Mouse (Mus musculus) ES-E14 (cell line): ENCODE data around the gene H2afy. TPM values are rescaled to one million over a fixed set of nuclear protein-coding genes. Genes with fewer than 3 reads are reported as not detected.

Experiments used
- DNase-seq: peaks from one replicate; pipeline ENCODE4 v3.0.0-alpha.2; 2013; ENCODE audit warnings: low read depth, low spot score
- H3K27ac ChIP-seq: 2 replicates; pipeline ENCODE4 v1.5.1; 2012; ENCODE audit warnings: low read depth, mild to moderate bottlenecking, low read length, moderate library complexity, mixed read lengths; ENCODE audit not compliant: poor library complexity, insufficient read depth, severe bottlenecking
- H3K36me3 ChIP-seq: 2 replicates; pipeline ENCODE4 v1.6.1; 2012; ENCODE audit warnings: mild to moderate bottlenecking, low read length, moderate library complexity, mixed read lengths; ENCODE audit not compliant: control insufficient read depth, poor library complexity, insufficient read depth, severe bottlenecking
- H3K4me1 ChIP-seq, 2 experiments: fragments of 150-350 bp in 1 of 2; sonication (generic) in 1 of 2; 2 replicates each; pipeline ENCODE4 v1.6.1; 2012; ENCODE audit warnings: low read length in 2 of 2, mild to moderate bottlenecking in 1 of 2, mixed read lengths in 1 of 2; ENCODE audit not compliant: control insufficient read depth in 2 of 2, insufficient read depth in 2 of 2, poor library complexity in 1 of 2
- H3K4me3 ChIP-seq, 2 experiments: fragments of 150-350 bp in 1 of 2; sonication (generic) in 1 of 2; 2 replicates each; pipeline ENCODE4 v1.5.1; 2012; ENCODE audit warnings: low read length in 2 of 2, low read depth in 1 of 2, mild to moderate bottlenecking in 1 of 2, mixed read lengths in 1 of 2; ENCODE audit not compliant: insufficient read depth in 1 of 2, poor library complexity in 1 of 2, severe bottlenecking in 1 of 2
- H3K9ac ChIP-seq: 2 replicates; pipeline ENCODE4 v1.6.1; 2012; ENCODE audit warnings: low read depth, mild to moderate bottlenecking, low read length, mixed read lengths; ENCODE audit not compliant: poor library complexity, insufficient read depth, severe bottlenecking
- H3K9me3 ChIP-seq: fragments of 150-350 bp; sonication (generic); 2 replicates; pipeline ENCODE4 v1.6.1; 2012; ENCODE audit warnings: low read depth, mild to moderate bottlenecking, low read length; ENCODE audit not compliant: control insufficient read depth, insufficient read depth
- CHD2 ChIP-seq: IDR thresholded peaks from 2 replicates; pipeline ENCODE4 v1.6.1; 2014; ENCODE audit warnings: mild to moderate bottlenecking, low read depth, low read length, inconsistent platforms
- HCFC1 ChIP-seq: IDR thresholded peaks from 2 replicates; pipeline ENCODE4 v1.6.1; 2012; ENCODE audit warnings: low read length, inconsistent platforms, borderline replicate concordance; ENCODE audit not compliant: insufficient read depth
- MAFK ChIP-seq: IDR thresholded peaks from 2 replicates; pipeline ENCODE4 v1.6.1; 2014; ENCODE audit warnings: mild to moderate bottlenecking, low read depth, low read length, inconsistent platforms; ENCODE audit not compliant: insufficient read depth
- ZC3H11A ChIP-seq: IDR thresholded peaks from 2 replicates; pipeline ENCODE4 v1.6.1; 2012; ENCODE audit warnings: low read depth, mild to moderate bottlenecking, inconsistent platforms, low read length, borderline replicate concordance
- ZNF384 ChIP-seq: IDR thresholded peaks from 2 replicates; pipeline ENCODE4 v1.6.1; 2012; ENCODE audit warnings: low read depth, low read length, inconsistent platforms
- in situ Hi-C, 2 experiments: fragments of 600-800 bp; cut with MboI; formaldehyde crosslinking; loops; one replicate each; pipeline ENCODE4 v1.15.1; 2025; ENCODE audit warnings: low sequenced_read_pairs in 2 of 2, inconsistent platforms in 1 of 2; ENCODE audit not compliant: unreplicated experiment in 2 of 2
- total RNA-seq: library from RNA; depleted of rRNA; stranded (reverse); fragments of 300-350 nt; gene quantifications from 2 replicates; pipeline ENCODE4 v1.2.3, GENCODE M21; 2012

Gene H2afy
- total RNA-seq, 1 experiment: 67.3 TPM

- no peak overlapping the region for H3K27ac ChIP-seq
- in situ Hi-C loops: no loop called here
- peaks cover 9% of the 10 kb centered on the region; the same call in 1 of the 2 replicates for H3K36me3 ChIP-seq
- peaks cover 4 to 22% of the 10 kb centered on the region in 2 experiments; a peak in 3 of 4 replicates for H3K4me1 ChIP-seq
- no peaks in the 10 kb centered on the region for H3K9me3 ChIP-seq
- DNase-seq: no peak
- TF ChIP-seq ZC3H11A (no peak), MAFK (no peak), CHD2 (no peak), ZNF384 (no peak), HCFC1 (no peak)
- H3K9ac ChIP-seq: no peak overlapping the region
- H3K4me3 ChIP-seq: no peak overlapping the region
Observed at GRCm38 (mm10) chr13:56132326-56132936, 3.7 kb downstream of the H2afy start.

GRCm38 (mm10) chr13:56130544-56130943 is 5.6 kb downstream of the H2afy start:
- Histone ChIP-seq H3K9ac (no peak overlapping the region), H3K27ac (no peak overlapping the region), H3K4me3 (no peak overlapping the region), H3K36me3 (peaks cover 20% of the 10 kb centered on the region; the same call in 1 of the 2 replicates), H3K4me1 (peaks cover 4 to 18% of the 10 kb centered on the region in 2 experiments; a peak in 2 of 4 replicates), H3K9me3 (no peaks in the 10 kb centered on the region)
- TF ChIP-seq ZC3H11A: no peak
- no peak for TF ChIP-seq HCFC1
- TF ChIP-seq CHD2: no peak
- no peak for TF ChIP-seq MAFK
- TF ChIP-seq ZNF384: no peak
- in situ Hi-C loops: no loop called here
- no peak for DNase-seq

DNA sequence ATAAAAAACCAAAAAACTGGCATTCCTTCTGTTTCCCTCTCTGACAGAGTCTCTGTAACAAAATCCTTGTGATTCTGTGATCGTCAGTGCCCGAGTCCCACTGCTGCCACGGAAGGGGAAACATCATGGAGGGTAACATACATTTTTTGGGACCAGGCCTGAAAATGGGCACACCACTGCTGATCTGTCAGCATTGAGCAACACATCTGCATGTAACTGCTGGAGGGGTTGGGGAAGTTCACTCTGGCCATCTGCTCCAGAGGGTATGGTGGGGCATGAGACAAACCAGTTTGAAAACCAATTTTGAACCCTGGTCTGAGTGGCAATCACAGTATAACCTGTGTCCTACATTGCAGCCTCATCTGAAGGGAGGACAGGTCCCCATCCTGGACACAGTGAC is 6.6 kb downstream of the H2afy start:
- Histone ChIP-seq H3K36me3 (peaks cover 29% of the 10 kb centered on the region; the same call in 1 of the 2 replicates), H3K4me3 (no peak overlapping the region), H3K9ac (no peak overlapping the region)

GRCm38 (mm10) chr13:56129014-56129413 is 7.1 kb downstream of the H2afy start:
- Histone ChIP-seq H3K27ac (no peak overlapping the region), H3K4me3 (no peak overlapping the region), H3K9me3 (no peaks in the 10 kb centered on the region), H3K4me1 (peaks cover 3 to 18% of the 10 kb centered on the region in 2 experiments; a peak in 2 of 4 replicates), H3K36me3 (peaks cover 33% of the 10 kb centered on the region; the same call in 1 of the 2 replicates), H3K9ac (no peak overlapping the region)
- no peak for DNase-seq
- in situ Hi-C loops: no loop called here
- TF ChIP-seq ZC3H11A (no peak), MAFK (no peak), ZNF384 (no peak), CHD2 (no peak), HCFC1 (no peak)

More for the DNA sequence above, 6.6 kb downstream of the H2afy start:
- no peaks in the 10 kb centered on the region for H3K9me3 ChIP-seq
- DNase-seq: no peak
- no peak for TF ChIP-seq HCFC1
- TF ChIP-seq MAFK: no peak
- TF ChIP-seq CHD2: no peak
- no peak for TF ChIP-seq ZNF384
- TF ChIP-seq ZC3H11A: no peak
- H3K27ac ChIP-seq: no peak overlapping the region
- in situ Hi-C loops: no loop called here
- H3K4me1 ChIP-seq: peaks cover 4 to 18% of the 10 kb centered on the region in 2 experiments; a peak in 2 of 4 replicates

- H3K27ac ChIP-seq: no peak overlapping the region
- peaks cover 41% of the 10 kb centered on the region; the same call in 1 of the 2 replicates for H3K36me3 ChIP-seq
- H3K9me3 ChIP-seq: no peaks in the 10 kb centered on the region
- no peak overlapping the region for H3K4me3 ChIP-seq
- DNase-seq: no peak
- no peak overlapping the region for H3K9ac ChIP-seq
- in situ Hi-C loops: no loop called here
- TF ChIP-seq CHD2 (no peak), MAFK (no peak), ZNF384 (no peak), ZC3H11A (no peak), HCFC1 (no peak)
- peaks cover 0 to 10% of the 10 kb centered on the region in 2 experiments; a peak in 1 of 4 replicates for H3K4me1 ChIP-seq
Observed at GRCm38 (mm10) chr13:56125632-56126031, 10.5 kb downstream of the H2afy start.
